Mouse (Mus musculus) limb, embryonic 15.5 days (tissue): Measurements from ENCODE around the gene Dad1. TPM values are rescaled to one million over a fixed set of nuclear protein-coding genes. Genes with fewer than 3 reads are reported as not detected.

Experiments used
- ATAC-seq: fragments of 200-750 bp; cut with Nextera tagmentation; 2 replicates; pipeline ENCODE4 v1.8.0; 2017; ENCODE audit warnings: low read depth, moderate TSS enrichment; ENCODE audit not compliant: insufficient number of reproducible peaks, low FRiP score, low TSS enrichment
- H3K27ac ChIP-seq: fragments of 300-500 bp; sonication (generic); 2 replicates; pipeline ENCODE4 v1.5.1; 2015; ENCODE audit warnings: moderate library complexity, mild to moderate bottlenecking, inconsistent platforms
- H3K27me3 ChIP-seq: fragments of 300-500 bp; sonication (generic); 2 replicates; pipeline ENCODE4 v1.6.1; 2015; ENCODE audit warnings: inconsistent platforms
- H3K36me3 ChIP-seq: fragments of 300-500 bp; sonication (generic); 2 replicates; pipeline ENCODE4 v1.6.1; 2015; ENCODE audit warnings: inconsistent platforms
- H3K4me1 ChIP-seq: fragments of 300-500 bp; sonication (generic); 2 replicates; pipeline ENCODE4 v1.6.1; 2015; ENCODE audit warnings: inconsistent platforms
- H3K4me2 ChIP-seq: fragments of 300-500 bp; sonication (generic); 2 replicates; pipeline ENCODE4 v1.6.1; 2015; ENCODE audit warnings: mild to moderate bottlenecking, inconsistent platforms
- H3K4me3 ChIP-seq: fragments of 300-500 bp; sonication (generic); 2 replicates; pipeline ENCODE4 v1.5.1; 2015; ENCODE audit warnings: mild to moderate bottlenecking, inconsistent platforms
- H3K9ac ChIP-seq: fragments of 300-500 bp; sonication (generic); 2 replicates; pipeline ENCODE4 v1.6.1; 2015; ENCODE audit warnings: inconsistent platforms
- H3K9me3 ChIP-seq: fragments of 300-500 bp; sonication (generic); 2 replicates; pipeline ENCODE4 v1.6.1; 2016; ENCODE audit warnings: inconsistent platforms
- WGBS: fragments of 180-500 bp; shearing (Covaris S2); methylation state at CpG from one replicate; pipeline ENCODE4 v1.1.7; 2015; 5-methylcytosine and 5-hydroxymethylcytosine counted together
- polyA plus RNA-seq: library from polyadenylated mRNA; unstranded; fragments of >200 nt; fragmentation: Nextera tagmentation; extraction: Ambion mirVana; gene quantifications from 2 replicates; pipeline ENCODE4 v1.2.1, GENCODE M21; 2015

Dad1 gene
- polyA plus RNA-seq, 1 experiment from 2014 or later = 403 TPM

DNA sequence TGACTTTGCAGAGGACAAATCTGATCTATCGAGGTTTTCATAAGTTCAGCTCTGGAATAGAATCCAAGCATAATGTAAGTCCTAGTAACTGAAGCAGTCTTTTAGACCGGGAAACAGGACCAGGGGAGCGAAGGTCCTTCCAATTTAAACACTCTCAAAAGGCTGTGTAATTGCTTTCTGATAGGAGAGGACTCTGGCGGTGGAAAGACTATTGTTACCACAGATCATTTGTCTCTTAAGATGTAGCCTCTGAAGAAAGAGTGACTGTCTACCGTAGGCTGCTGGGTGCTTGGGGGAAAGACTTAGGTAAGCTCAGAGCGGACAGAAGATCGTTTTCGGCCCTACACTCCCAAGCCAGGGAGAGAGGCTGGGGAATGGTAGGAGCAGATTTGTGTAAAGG lies 53.5 kb downstream of the Dad1 start:
- ATAC-seq = no peak
- no peak overlapping the region for H3K4me2 ChIP-seq
- no peak overlapping the region for H3K9ac ChIP-seq
- H3K27ac ChIP-seq = no peak overlapping the region
- H3K4me3 ChIP-seq = no peak overlapping the region
- no peaks in the 10 kb centered on the region for H3K36me3 ChIP-seq
- no peaks in the 10 kb centered on the region for H3K27me3 ChIP-seq
- 77% methylated on average over 8 of the region's 8 CpGs for WGBS
- no peaks in the 10 kb centered on the region for H3K9me3 ChIP-seq
- no peaks in the 10 kb centered on the region for H3K4me1 ChIP-seq

DNA sequence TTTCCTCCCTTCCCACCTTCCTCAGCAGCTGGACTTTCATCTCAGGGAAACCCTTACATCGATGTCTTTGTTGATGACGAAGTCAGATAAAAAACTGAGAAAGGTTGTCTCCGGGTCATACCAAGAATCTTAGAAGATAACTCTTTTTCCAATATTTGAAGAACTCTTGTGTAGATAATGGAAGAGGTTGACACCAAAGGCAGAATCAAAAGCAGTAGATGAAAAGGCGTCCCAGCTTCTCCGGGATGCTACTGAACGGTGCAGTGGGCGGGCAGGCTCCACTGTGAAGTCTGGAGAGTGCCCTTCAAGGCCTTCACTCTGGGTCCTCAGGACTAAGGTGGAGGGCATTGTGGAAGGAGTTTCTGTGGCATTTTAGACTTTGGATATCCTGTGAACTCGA lies 54.2 kb downstream of the Dad1 start:
- 86% methylated on average over 8 of the region's 8 CpGs for WGBS

DNA sequence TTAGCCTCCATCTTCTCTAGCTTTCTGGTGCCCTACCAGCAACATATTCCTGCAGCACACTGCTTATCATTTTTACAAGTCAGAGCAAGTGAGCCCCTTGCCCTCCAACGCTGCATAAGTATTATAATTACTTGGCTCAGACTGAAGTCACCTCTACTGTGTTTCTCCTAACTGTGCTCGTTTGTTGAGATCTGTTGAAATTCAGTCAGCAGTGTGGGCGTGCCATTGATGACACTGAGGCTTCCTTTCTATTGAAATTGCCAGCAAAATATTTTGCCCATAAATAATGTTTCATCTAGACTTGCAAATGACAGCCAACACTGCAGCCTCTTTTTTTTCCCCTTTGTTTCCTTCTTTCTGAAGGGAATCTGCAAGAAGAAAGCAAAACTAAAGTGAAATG lies 56.2 kb downstream of the Dad1 start:
- Histone ChIP-seq H3K27ac (no peak overlapping the region), H3K9me3 (no peaks in the 10 kb centered on the region), H3K36me3 (no peaks in the 10 kb centered on the region), H3K9ac (no peak overlapping the region), H3K27me3 (no peaks in the 10 kb centered on the region), H3K4me2 (no peak overlapping the region), H3K4me3 (no peak overlapping the region), H3K4me1 (0 out of 2 replicates have a peak, but pooled peaks cover 3% of the 10 kb centered on the region)
- ATAC-seq = no peak
- WGBS = 57% methylated on average over 3 of the region's 3 CpGs

More for the DNA sequence above, 54.2 kb downstream of the Dad1 start:
- Histone ChIP-seq H3K4me3 (no peak overlapping the region), H3K9me3 (no peaks in the 10 kb centered on the region), H3K4me1 (no peaks in the 10 kb centered on the region), H3K4me2 (no peak overlapping the region), H3K27ac (no peak overlapping the region), H3K27me3 (no peaks in the 10 kb centered on the region), H3K36me3 (no peaks in the 10 kb centered on the region), H3K9ac (no peak overlapping the region)
- ATAC-seq = no peak

DNA sequence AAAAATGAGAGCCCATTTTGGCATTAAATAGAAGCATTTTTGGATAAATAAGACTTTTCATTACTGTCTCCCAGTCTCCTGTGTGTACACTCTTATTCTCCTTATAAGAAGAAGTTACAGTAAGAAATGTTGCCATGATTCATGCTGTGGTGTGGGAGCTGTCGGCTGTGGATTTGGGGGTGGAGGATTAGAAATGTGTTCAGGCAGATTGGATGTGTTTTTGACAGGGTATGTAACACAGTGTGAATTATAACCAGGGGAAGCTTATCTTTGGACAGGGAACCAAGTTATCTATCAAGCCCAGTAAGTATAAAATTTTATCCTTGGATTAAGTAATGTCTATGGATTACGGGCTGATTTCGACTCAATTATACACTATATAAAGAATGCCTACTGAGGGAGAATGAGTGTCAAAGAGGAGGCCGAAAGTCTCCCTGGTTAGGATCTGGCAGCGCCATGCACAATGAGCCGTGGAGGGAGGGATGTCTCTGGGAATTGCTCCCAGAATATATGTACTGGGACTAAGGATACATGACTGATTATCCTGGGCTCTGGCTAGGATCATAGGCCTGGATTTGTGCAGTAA lies 58.0 kb downstream of the Dad1 start:
- no peak for ATAC-seq
- no peak overlapping the region for H3K9ac ChIP-seq
- H3K36me3 ChIP-seq = no peaks in the 10 kb centered on the region
- no peaks in the 10 kb centered on the region for H3K9me3 ChIP-seq
- no peaks in the 10 kb centered on the region for H3K27me3 ChIP-seq
- H3K4me1 ChIP-seq = peaks cover 13% of the 10 kb centered on the region
- H3K27ac ChIP-seq = no peak overlapping the region
- no peak overlapping the region for H3K4me2 ChIP-seq
- WGBS = 86% methylated on average over 6 of the region's 6 CpGs
- no peak overlapping the region for H3K4me3 ChIP-seq

DNA sequence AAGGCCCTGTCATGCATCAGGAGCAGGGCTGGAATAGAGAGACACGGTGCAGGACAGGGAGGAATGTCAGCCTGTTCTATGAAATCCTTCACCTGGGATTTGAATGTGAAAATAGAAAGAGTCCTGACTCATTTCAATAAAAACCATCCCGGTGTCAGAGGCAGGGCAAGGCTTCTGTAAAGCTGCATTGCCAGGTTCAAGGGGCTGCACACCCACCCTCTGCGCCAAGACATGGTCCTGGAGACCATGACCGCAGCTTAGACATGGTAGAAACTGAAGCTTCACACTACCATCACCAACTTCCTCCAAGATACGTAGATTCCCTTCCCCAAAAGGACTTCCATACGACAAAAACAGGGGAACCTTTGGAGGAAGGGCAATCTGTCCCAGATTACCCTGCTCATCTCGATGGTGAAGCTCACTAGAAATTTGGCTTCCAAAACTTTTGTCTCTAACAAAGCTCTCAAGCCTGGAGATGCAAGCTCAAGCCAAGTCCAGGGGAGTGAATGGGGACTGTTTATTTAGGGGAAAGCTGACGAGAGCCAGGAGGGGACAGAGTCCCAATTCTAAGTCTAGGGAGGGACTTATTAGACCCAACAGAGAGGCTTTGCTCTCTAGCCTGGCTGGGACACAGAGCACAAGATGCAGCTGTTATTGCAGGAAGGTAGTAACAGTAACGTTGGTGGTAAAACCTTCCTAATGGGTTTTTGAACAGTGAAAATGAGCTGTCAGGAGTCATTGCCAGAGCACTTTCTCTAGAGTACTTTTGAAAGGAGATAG lies 60.4 kb downstream of the Dad1 start:
- H3K9me3 ChIP-seq = no peaks in the 10 kb centered on the region
- ATAC-seq = no peak
- no peak overlapping the region for H3K4me3 ChIP-seq
- H3K4me2 ChIP-seq = no peak overlapping the region
- no peaks in the 10 kb centered on the region for H3K27me3 ChIP-seq
- no peak overlapping the region for H3K27ac ChIP-seq
- no peaks in the 10 kb centered on the region for H3K36me3 ChIP-seq
- WGBS = 71% methylated on average over 9 of the region's 9 CpGs
- no peak overlapping the region for H3K9ac ChIP-seq
- H3K4me1 ChIP-seq = peaks cover 17% of the 10 kb centered on the region

DNA sequence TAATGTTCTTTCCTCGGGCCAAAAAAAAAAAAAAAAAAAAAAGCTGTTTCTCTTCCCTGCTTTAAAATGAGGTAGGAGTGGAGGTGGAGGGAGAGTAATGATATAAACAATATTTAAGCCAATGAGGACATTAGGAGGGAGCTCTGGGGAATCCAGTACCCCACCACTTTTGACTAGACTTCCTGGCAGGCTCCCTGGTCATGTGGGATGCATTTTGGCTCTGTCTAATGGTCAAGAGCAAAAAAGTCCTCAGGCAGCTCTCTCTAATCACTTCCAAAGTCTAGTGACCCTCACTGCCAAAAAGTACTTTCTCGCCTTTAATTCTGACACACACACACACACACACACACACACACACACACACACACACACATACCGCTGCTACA lies 61.4 kb downstream of the Dad1 start:
- Histone ChIP-seq H3K4me3 (no peak overlapping the region), H3K36me3 (no peaks in the 10 kb centered on the region), H3K9ac (no peak overlapping the region), H3K4me2 (no peak overlapping the region), H3K27me3 (no peaks in the 10 kb centered on the region), H3K9me3 (no peaks in the 10 kb centered on the region), H3K27ac (no peak overlapping the region), H3K4me1 (peaks cover 17% of the 10 kb centered on the region)
- WGBS = 64% methylated on average over 3 of the region's 3 CpGs
- ATAC-seq = no peak

DNA sequence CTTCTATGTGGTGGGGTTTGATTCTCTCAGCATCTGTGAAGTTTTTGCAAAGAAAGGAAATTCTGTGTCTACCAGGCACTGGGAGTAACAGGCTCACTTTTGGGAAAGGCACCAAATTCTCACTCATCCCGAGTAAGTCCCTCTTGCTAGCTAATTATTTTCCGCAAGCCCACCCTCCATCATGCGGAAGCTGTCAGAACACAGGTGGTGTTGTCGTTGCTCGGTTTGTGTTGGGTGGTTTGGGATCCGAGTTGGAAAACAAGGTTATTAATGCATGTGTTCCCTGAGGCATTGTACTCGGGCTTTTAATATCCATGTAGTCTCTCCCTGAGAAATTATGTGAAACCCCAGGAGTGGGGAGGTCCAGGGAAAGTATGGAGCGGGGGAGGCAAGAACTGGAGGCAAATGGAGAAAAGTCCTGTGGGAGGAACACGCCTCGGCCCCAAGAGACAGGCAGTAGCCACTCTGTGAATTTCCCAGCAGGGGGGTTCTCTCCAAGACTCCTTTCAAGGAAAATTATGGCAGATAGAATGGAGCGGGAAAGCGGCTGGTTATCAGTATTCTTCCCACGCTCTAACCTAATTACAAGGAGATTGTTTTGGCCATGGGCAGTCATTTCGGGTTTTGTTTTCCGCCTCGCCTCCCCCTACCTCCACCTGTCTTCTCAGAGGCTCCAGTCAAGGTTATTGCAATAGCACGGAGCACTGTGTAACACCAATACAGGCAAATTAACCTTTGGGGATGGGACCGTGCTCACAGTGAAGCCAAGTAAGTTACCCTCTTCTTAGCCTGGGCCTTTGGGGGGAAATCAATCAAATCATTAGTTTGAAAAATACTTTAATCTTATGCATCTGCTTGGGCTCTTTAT lies 62.1 kb downstream of the Dad1 start:
- H3K36me3 ChIP-seq = no peaks in the 10 kb centered on the region
- no peaks in the 10 kb centered on the region for H3K9me3 ChIP-seq
- H3K27ac ChIP-seq = peak overlapping the region; percentile 11; the same call in 1 of the 2 replicates
- H3K4me1 ChIP-seq = peaks cover 17% of the 10 kb centered on the region
- H3K27me3 ChIP-seq = no peaks in the 10 kb centered on the region
- no peak overlapping the region for H3K9ac ChIP-seq
- ATAC-seq = no peak
- H3K4me2 ChIP-seq = no peak overlapping the region
- H3K4me3 ChIP-seq = no peak overlapping the region
- WGBS = 52% methylated on average over 18 of the region's 18 CpGs

DNA sequence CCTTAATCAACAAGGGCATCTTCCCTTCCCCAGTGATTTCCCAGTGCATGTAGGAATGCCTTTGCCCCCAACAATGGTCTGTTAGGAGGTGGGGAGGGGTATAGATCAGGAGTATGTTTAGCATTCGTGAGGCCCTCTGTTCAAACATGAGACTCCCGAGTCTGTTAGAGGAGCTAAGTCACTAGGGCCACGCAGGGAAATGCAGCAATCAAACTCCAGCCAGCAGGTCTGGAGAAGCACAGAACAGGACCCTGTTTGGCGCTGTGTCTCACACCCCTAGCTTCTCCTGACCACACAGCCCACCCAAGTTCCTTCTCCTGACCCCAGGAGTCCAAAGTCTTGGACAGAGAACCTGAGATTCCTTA lies 62.9 kb downstream of the Dad1 start:
- Histone ChIP-seq H3K36me3 (no peaks in the 10 kb centered on the region), H3K27ac (no peak overlapping the region), H3K9me3 (no peaks in the 10 kb centered on the region), H3K4me1 (peaks cover 17% of the 10 kb centered on the region), H3K27me3 (no peaks in the 10 kb centered on the region), H3K4me2 (no peak overlapping the region), H3K4me3 (no peak overlapping the region), H3K9ac (no peak overlapping the region)
- ATAC-seq = no peak
- 41% methylated on average over 4 of the region's 4 CpGs for WGBS

DNA sequence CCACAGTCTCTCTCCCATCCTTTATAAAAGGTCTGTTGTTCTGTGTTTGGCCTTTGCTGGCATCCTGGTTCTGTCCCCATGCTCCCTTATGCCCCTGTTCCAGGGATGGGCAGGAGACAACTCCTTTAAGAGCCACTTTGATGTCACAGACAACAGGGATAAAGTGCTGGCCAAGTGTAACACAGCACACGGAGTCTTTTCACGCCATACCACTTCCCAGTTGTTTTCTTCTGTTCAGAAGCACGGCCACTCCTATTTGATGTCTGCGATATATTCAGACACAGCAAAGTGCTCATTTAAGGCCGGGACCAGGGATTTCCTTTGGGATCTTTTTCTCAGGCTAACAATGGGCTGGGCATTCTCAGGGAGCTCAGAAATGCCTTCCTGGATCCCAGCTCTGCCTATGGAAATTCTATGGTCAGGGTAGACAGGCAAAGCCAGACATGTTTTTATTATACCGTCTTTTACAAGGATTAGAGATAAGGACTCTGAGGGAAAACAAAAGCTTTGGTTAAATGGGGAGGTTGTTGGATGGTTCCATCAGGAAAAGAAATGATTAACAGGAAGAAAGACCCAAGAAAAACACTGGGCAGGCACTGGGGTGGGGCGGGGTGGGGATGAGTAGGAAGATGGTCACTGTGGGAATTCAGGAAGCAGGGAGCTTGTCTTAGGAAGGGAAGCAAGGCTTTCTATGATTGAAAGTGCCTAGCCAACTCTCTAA lies 63.4 kb downstream of the Dad1 start:
- ATAC-seq = no peak
- Histone ChIP-seq H3K9ac (no peak overlapping the region), H3K27ac (0 out of 2 replicates have a peak overlapping the region, but pooled peaks have one; percentile 22), H3K36me3 (no peaks in the 10 kb centered on the region), H3K9me3 (no peaks in the 10 kb centered on the region), H3K27me3 (no peaks in the 10 kb centered on the region), H3K4me3 (no peak overlapping the region), H3K4me1 (peaks cover 17% of the 10 kb centered on the region), H3K4me2 (no peak overlapping the region)
- WGBS = 47% methylated on average over 7 of the region's 7 CpGs

DNA sequence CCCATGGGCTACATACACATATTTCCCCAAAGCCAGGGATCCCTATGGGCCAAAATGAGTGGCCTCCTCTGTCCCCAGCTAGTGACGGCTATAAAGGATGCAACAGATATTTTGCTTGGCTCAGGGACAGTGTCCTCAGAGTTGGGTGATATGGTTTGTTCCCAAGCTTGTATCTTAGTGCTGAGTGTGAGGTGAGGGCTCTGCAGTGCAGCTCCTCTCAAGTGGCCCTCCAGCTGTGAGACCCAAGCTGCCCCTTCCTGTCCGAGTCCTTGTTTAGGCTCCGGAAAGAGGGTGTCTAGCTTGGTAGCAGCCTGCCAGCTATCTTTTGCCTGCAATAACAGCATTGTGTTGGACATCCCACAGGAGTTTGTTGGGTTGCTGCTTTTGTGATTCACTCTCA lies 64.6 kb downstream of the Dad1 start:
- no peak for ATAC-seq
- 68% methylated on average over 3 of the region's 3 CpGs for WGBS
- H3K36me3 ChIP-seq = no peaks in the 10 kb centered on the region
- H3K27ac ChIP-seq = no peak overlapping the region
- H3K27me3 ChIP-seq = no peaks in the 10 kb centered on the region
- H3K9ac ChIP-seq = no peak overlapping the region
- no peak overlapping the region for H3K4me2 ChIP-seq
- no peak overlapping the region for H3K4me3 ChIP-seq
- no peaks in the 10 kb centered on the region for H3K9me3 ChIP-seq
- H3K4me1 ChIP-seq = peaks cover 17% of the 10 kb centered on the region

DNA sequence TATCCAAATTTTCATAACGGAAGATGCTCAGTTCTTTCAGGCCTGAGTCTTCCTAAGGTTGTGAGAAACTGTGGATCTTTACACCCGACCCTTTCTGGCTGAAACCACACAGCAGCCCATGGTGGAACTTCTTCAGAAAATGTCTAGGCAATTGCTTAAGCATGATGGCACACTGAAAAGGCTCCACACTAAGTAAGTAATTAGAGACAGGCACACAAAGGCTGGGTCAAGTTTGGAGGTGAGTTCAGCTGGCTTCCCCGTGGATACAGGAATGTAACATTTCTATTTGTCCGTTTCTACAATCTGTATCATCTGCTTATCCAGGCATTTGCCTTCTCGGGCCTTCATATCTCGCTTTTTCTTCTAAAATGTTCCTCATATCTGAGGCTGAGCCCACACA lies 66.7 kb downstream of the Dad1 start:
- ATAC-seq = no peak
- Histone ChIP-seq H3K27me3 (no peaks in the 10 kb centered on the region), H3K4me2 (no peak overlapping the region), H3K27ac (no peak overlapping the region), H3K9ac (no peak overlapping the region), H3K4me1 (peaks cover 14% of the 10 kb centered on the region), H3K9me3 (no peaks in the 10 kb centered on the region), H3K36me3 (no peaks in the 10 kb centered on the region), H3K4me3 (no peak overlapping the region)
- WGBS = 76% methylated on average over 6 of the region's 6 CpGs
